Comparison of ENCODE assay signal across 14 mouse cellular contexts in the genomic region with DNA sequence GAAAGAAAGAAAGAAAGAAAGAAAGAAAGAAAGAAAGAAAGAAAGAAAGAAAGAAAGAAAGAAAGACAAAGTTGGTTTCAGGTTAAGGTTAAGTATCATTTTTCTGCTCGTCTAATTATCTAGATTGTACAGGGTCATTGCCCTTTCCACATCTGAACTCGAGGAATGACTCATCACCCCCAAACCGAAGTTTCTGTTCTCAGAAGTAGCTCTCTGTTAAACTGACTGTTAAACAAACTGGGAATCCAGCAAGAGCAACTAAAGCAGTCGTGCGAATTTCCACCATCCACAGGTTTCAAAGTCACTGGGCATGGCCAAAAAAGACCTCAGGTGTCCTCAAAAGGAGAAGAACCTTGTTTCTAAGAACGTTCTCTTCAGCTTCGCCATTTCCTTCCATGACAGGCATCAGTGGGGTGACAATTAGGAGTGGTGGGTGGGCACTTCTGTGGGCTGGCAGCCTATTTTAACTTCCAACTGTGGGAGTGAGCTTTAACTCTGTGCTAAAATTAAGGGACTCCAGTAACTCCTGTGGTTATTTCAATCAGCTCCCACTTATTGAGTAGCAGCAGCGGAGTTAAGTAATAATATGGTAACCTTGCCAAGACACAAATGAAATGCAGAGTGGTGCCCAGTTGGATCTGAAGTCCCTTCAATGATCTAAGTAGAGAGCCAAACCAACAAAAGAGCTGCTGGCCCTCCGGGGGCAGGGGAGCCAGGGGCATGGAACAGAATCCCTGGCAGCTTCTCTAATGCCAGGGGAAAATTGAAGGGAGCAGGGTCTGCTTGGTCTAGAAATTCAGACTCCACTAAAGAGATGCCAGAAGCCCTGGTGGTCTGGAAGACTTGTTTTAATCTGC.
A peak's percentile ranks its signal among the peaks of the same experiment; 100 is the strongest.
DNase-seq lines count a peak whose midpoint lies in the region; ATAC-seq lines count a peak whose summit lies in the region.
"Had no signal": no experiment of that assay in that cellular context is flagged by ENCODE, and none has a peak within 500 bp of the region (broad histone marks: within the 10 kb centered on the region; RNA-seq: fewer than 3 reads in every experiment).

No protein-coding gene starts in this region.

- H3K36me3 ChIP-seq in embryonic facial prominence, embryonic 14.5 days (ENCODE audit: control insufficient read depth, insufficient read depth, low read length) = no peaks in the 10 kb centered on the region
- H3K36me3 ChIP-seq in embryonic facial prominence, embryonic 10.5 days (replicated peaks) = no peaks in the 10 kb centered on the region
- H3K36me3 ChIP-seq in intestine, embryonic 15.5 days = no peaks in the 10 kb centered on the region
- H3K36me3 ChIP-seq: hindbrain, embryonic 10.5 days had no signal

- no peaks in the 10 kb centered on the region for H3K27me3 ChIP-seq in embryonic facial prominence, embryonic 14.5 days (replicated peaks; ENCODE audit: control insufficient read depth, insufficient read depth, low read length)
- H3K27me3 ChIP-seq in embryonic facial prominence, embryonic 10.5 days (replicated peaks; ENCODE audit: low read depth, poor library complexity, severe bottlenecking) = no peaks in the 10 kb centered on the region
- H3K27me3 ChIP-seq in intestine, embryonic 15.5 days (replicated peaks) = no peaks in the 10 kb centered on the region

- H3K4me1 ChIP-seq in embryonic facial prominence, embryonic 14.5 days (ENCODE audit: control insufficient read depth, insufficient read depth, low read length) = no peaks in the 10 kb centered on the region
- peaks cover 2% of the 10 kb centered on the region; the same call in 1 of the 2 replicates for H3K4me1 ChIP-seq in embryonic facial prominence, embryonic 10.5 days
- H3K4me1 ChIP-seq in intestine, embryonic 15.5 days (replicated peaks) = no peaks in the 10 kb centered on the region

- no peak overlapping the region for H3K4me3 ChIP-seq in embryonic facial prominence, embryonic 14.5 days (ENCODE audit: low read depth, low read length)
- no peak overlapping the region for H3K4me3 ChIP-seq in embryonic facial prominence, embryonic 10.5 days
- no peak overlapping the region for H3K4me3 ChIP-seq in intestine, embryonic 15.5 days (replicated peaks)
- H3K4me3 ChIP-seq: heart, adult 2 months; hindbrain, embryonic 10.5 days; megakaryocyte, embryonic 14.5 days had no signal

- WGBS in embryonic facial prominence, embryonic 14.5 days = 77% methylated on average over 9 of the region's 9 CpGs
- 82% methylated on average over 9 of the region's 9 CpGs for WGBS in embryonic facial prominence, embryonic 10.5 days
- WGBS in intestine, embryonic 15.5 days = 75% methylated on average over 9 of the region's 9 CpGs

- no peaks in the 10 kb centered on the region for H3K9me3 ChIP-seq in embryonic facial prominence, embryonic 14.5 days (ENCODE audit: control insufficient read depth, low read length)
- H3K9me3 ChIP-seq in embryonic facial prominence, embryonic 10.5 days = no peaks in the 10 kb centered on the region
- no peaks in the 10 kb centered on the region for H3K9me3 ChIP-seq in intestine, embryonic 15.5 days
- H3K9me3 ChIP-seq: hindbrain, embryonic 10.5 days; megakaryocyte, embryonic 14.5 days had no signal

- H3K9ac ChIP-seq in embryonic facial prominence, embryonic 14.5 days (ENCODE audit: low read depth, low read length) = no peak overlapping the region
- no peak overlapping the region for H3K9ac ChIP-seq in intestine, embryonic 15.5 days

- peak; percentile 68 for DNase-seq in embryonic facial prominence, embryonic 14.5 days (ENCODE audit: low spot score)
- DNase-seq in embryonic facial prominence, embryonic 10.5 days (ENCODE audit: low spot score) = no peak
- peak; percentile 40 for DNase-seq in right cerebral cortex, adult 18-20 months
- DNase-seq in right cerebral cortex, postnatal 14 days = no peak
- DNase-seq in retina, embryonic 14.5 days (ENCODE audit: low spot score) = no peak
- DNase-seq in heart, adult 8-10 months (ENCODE audit: low spot score) = no peak
- DNase-seq: heart, adult 2 months; lung, adult 18-20 months; retina, postnatal 1 day had no signal

- peak; percentile 47; the same call in 1 of the 2 replicates for ATAC-seq in embryonic facial prominence, embryonic 14.5 days (ENCODE audit: low read depth)
- ATAC-seq in granulocyte monocyte progenitor cell, adult 5-6 weeks (replicated peaks; ENCODE audit: poor library complexity, severe bottlenecking) = peak; percentile 63
- ATAC-seq in intestine, embryonic 15.5 days = no peak

- H3K27ac ChIP-seq in embryonic facial prominence, embryonic 14.5 days (replicated peaks; ENCODE audit: low read depth, low read length) = no peak overlapping the region
- no peak overlapping the region for H3K27ac ChIP-seq in embryonic facial prominence, embryonic 10.5 days (replicated peaks)
- H3K27ac ChIP-seq in intestine, embryonic 15.5 days = no peak overlapping the region
- H3K27ac ChIP-seq: heart, adult 2 months; hindbrain, embryonic 10.5 days; kidney, postnatal 0 days had no signal

- H3K4me2 ChIP-seq in embryonic facial prominence, embryonic 14.5 days (ENCODE audit: low read depth, low read length) = no peak overlapping the region
- no peak overlapping the region for H3K4me2 ChIP-seq in intestine, embryonic 15.5 days (replicated peaks)

Comparison
In these comparisons a context has a peak if more than half of its experiments do, and no peak if none do; other contexts are left out.
1. DNase-seq: peak in embryonic facial prominence, embryonic 14.5 days (single experiment) and right cerebral cortex, adult 18-20 months (single experiment); none in embryonic facial prominence, embryonic 10.5 days (single experiment), right cerebral cortex, postnatal 14 days (single experiment), retina, embryonic 14.5 days (single experiment) and heart, adult 8-10 months (single experiment).